Mouse (Mus musculus) heart, adult 2 months (tissue): ENCODE results near the gene Map3k5.

Experiments used
- CTCF ChIP-seq: fragments of 200-600 bp; IDR thresholded peaks from 2 replicates; pipeline ENCODE4 v1.8.1; 2022; ENCODE audit warnings: antibody characterized with exemption, mild to moderate bottlenecking, moderate library complexity
- EP300 ChIP-seq: fragments of 200-500 bp; IDR thresholded peaks from 2 replicates; pipeline ENCODE4 v1.6.1; 2011; ENCODE audit warnings: low read depth, low read length, control low read depth; ENCODE audit not compliant: insufficient read depth
- POLR2A ChIP-seq: fragments of 200-500 bp; IDR thresholded peaks from 2 replicates; pipeline ENCODE4 v1.6.1; 2011; ENCODE audit warnings: mild to moderate bottlenecking, low read depth, low read length, control low read depth; ENCODE audit not compliant: insufficient read depth

- no peak for TF ChIP-seq CTCF
- TF ChIP-seq POLR2A, result no peak
- TF ChIP-seq EP300, result no peak
These were observed 18.9 kb downstream of the Map3k5 start for GRCm38 (mm10) chr10:19953032-19953761.
